Mouse (Mus musculus): ENCODE measurements around the gene Camk1g.

Gene Camk1g

GRCm38 (mm10) chr1:193369091-193369490 lies 1.0 kb downstream of the Camk1g start:
- peak; percentile 47 for DNase-seq

GRCm38 (mm10) chr1:193368055-193368454 lies 2.0 kb downstream of the Camk1g start:
- DNase-seq = no peak

- DNase-seq = peak; percentile 51
Observed at GRCm38 (mm10) chr1:193363801-193364231, 6.3 kb downstream of the Camk1g start.

- no peak for DNase-seq
Observed at GRCm38 (mm10) chr1:193362078-193362477, 8.0 kb downstream of the Camk1g start.

- no peak for DNase-seq
Observed at GRCm38 (mm10) chr1:193361181-193361580, 8.9 kb downstream of the Camk1g start.

GRCm38 (mm10) chr1:193359199-193359598 lies 10.9 kb downstream of the Camk1g start:
- no peak for DNase-seq

GRCm38 (mm10) chr1:193351583-193351982 lies 18.5 kb downstream of the Camk1g start:
- DNase-seq = peak; percentile 47

- no peak for DNase-seq
Observed at GRCm38 (mm10) chr1:193350546-193350801, 19.6 kb downstream of the Camk1g start.

GRCm38 (mm10) chr1:193349702-193350545 lies 20.2 kb downstream of the Camk1g start:
- DNase-seq = no peak

GRCm38 (mm10) chr1:193348261-193348962 lies 21.7 kb downstream of the Camk1g start:
- no peak for DNase-seq

- no peak for DNase-seq
Observed at GRCm38 (mm10) chr1:193346908-193347307, 23.2 kb downstream of the Camk1g start.

- DNase-seq = no peak
Observed at GRCm38 (mm10) chr1:193344976-193345375, 25.1 kb downstream of the Camk1g start.

GRCm38 (mm10) chr1:193343853-193344252 lies 26.2 kb downstream of the Camk1g start:
- DNase-seq = no peak

- DNase-seq = no peak
Observed at GRCm38 (mm10) chr1:193342198-193342946, 27.7 kb downstream of the Camk1g start.

- no peak for DNase-seq
Observed at GRCm38 (mm10) chr1:193338363-193338995, 31.6 kb downstream of the Camk1g start.

- DNase-seq = no peak
Observed at GRCm38 (mm10) chr1:193337787-193338310, 32.2 kb downstream of the Camk1g start.

GRCm38 (mm10) chr1:193337018-193337321 lies 33.1 kb downstream of the Camk1g start:
- no peak for DNase-seq

- DNase-seq = no peak
Observed at GRCm38 (mm10) chr1:193336122-193337017, 33.7 kb downstream of the Camk1g start.

- no peak for DNase-seq
Observed at GRCm38 (mm10) chr1:193334546-193334945, 35.6 kb downstream of the Camk1g start.

- DNase-seq = no peak
Observed at GRCm38 (mm10) chr1:193333776-193334175, 36.3 kb downstream of the Camk1g start.

- no peak for DNase-seq
Observed at GRCm38 (mm10) chr1:193332671-193333070, 37.4 kb downstream of the Camk1g start.

- DNase-seq = no peak
Observed at GRCm38 (mm10) chr1:193332018-193332417, 38.1 kb downstream of the Camk1g start.
